Mouse (Mus musculus) layer of hippocampus, adult 9-10 months (tissue): ENCODE measurements around the gene Zfhx3.
A peak's percentile ranks its signal among the peaks of the same experiment; 100 is the strongest.

Experiments used
- DNase-seq: peaks from one replicate; pipeline ENCODE4 v3.0.0; 2022; ENCODE audit warnings: low spot score

The Zfhx3 gene

GRCm38 (mm10) chr8:108098598-108098997 is 156.2 kb downstream of the Zfhx3 start:
- no peak for DNase-seq

DNA sequence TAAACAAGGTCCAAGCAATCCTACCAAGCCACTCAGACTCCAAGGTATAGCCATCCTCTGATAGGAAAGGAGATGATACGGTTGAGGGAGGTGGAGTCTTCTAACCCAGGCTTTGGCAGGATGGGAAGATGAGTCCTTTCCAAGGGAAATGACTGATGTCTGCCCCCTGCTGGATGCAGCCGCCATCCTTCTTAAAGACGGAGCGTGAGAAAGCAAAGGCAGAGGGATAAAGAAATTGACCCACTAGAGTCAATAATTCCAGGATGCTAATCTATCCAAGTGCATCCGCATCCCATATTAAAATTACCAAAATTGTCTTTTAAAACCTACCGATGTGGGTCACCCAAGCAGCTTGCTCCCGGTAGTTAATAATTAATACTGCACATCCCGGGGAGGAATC is 158.7 kb downstream of the Zfhx3 start:
- DNase-seq = peak; percentile 38

DNA sequence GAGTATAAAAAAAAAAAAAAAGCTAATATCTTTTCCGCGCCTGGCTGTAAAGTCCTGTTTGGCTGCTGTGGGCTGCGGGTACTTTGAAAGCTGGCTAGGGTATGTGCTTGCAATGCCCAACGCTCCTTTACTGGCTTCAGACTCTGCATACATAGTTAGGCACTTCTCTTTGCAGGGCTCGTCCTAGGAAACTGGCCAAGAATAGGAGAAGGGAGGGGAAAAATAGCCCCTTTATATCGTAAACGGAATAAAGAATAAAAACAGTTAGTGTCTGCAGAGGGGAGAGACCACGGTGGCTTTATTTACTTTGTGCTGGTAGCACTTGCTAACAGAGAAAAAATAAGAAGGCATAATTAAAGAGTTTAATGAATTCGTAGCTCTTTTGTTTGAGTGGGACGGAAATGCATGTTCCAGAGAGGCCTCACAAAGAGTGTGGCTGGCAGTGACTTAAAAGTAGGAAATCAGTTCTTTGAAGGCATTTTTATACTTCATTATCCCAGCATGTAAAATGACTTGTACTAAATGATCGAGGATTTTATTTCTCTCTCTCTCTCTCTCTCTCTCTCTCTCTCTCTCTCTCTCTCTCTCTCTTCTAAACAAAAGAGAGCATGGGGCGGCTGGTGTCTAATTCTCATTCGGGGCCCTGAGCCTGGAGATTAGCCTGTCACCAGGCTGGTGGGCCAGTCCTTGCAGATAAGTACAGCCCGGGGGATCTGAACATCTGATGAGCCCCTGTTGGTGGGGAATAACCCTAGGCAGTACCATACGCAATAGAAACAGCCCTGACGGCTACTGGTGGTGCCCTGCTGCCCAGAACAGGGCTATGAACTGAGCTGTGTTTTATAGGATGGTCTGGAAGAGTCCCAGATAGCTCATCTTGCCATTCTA is 159.8 kb downstream of the Zfhx3 start:
- DNase-seq = no peak

DNA sequence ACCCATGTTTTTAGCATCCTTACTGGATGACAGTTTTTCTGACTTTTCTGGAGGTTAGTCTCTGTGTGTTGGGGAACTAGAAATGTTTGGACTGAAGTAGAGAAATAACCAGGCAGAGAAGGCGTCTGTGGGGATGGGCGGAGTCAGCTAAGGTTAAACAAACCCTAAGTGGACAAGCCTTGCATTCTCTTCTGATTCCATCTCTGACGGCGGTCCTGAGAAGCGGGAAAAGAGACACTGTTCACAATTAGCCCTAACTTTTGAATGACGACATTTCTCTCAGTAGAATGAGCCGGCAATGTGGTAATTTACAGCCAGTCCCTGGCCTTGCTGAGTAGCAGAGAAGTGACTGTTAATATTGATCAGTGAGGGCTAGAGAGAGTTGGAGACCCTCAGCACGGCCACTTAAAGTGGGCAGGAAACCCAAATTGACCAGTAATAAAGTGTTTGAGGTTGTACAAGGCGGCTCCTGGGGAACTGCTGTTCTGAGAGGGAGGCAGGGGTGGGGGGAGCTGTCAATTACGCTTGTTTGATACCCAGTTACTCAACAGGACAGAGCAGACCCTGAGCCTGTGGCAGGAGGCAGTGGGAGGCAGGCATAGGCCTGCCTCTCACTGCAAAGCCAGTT is 162.1 kb downstream of the Zfhx3 start:
- no peak for DNase-seq

DNA sequence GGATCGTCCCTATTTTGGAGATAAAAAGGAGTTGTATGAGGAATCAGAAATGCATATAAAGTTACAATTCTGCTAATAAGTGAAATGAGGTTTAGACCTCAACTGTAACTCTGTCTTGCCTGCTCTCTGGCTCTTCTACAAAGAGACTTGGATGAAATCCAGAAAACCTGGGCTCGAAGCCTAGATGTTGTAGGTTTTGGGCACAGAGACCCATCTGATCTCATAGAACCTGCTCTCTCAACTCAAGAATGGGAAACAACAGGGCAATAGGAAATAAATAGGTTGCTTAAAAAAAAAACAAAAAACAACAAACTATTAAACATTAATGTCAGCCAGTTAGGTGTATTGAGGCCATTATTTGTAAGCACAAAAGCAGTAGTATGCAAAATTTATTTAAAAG is 182.6 kb downstream of the Zfhx3 start:
- peak; percentile 32 for DNase-seq

- no peak for DNase-seq
These were observed 183.0 kb downstream of the Zfhx3 start for GRCm38 (mm10) chr8:108125491-108125890.

GRCm38 (mm10) chr8:108146536-108146935 is 204.1 kb downstream of the Zfhx3 start:
- DNase-seq = no peak

GRCm38 (mm10) chr8:108148599-108149249 is 206.3 kb downstream of the Zfhx3 start:
- no peak for DNase-seq

- no peak for DNase-seq
These were observed 228.4 kb downstream of the Zfhx3 start for GRCm38 (mm10) chr8:108170804-108171203.

DNA sequence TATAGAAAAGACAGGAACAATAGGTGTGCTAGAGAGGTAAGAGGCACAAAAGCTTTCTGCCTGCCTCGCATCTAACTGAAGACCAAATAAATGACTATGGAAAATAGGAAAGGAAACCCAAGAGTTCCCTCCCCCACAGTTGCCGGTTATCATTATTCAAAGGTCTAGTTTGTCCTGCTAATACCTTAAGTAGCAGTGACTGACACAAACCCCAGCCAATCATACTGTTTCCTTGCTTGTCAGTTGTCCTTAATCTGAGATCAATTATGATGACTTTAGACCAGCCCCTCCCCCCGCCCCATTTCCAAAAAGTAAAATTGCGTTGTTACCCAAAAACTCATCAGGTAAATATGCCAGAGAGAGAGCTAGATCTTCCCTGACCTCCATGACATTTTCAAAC is 240.9 kb downstream of the Zfhx3 start:
- DNase-seq = no peak

DNA sequence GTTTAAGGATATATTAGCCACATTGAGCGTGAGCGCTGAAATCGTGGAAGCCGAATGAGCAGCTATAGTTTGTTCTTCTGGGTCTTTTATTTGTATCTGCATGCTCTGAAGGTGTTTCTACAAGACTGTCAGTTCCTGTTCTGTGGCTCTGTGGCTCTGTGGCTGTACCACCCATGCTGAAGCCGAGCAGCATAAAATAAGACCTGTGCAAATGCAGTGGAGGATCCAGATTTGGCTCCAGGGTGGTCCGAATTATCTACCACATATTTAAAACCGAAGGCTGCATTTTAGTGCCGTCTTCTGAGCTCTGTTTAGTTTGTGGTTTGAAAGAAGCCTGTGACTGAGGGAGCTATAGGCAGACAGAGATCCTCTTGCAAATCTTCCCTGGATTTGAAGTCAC is 241.5 kb downstream of the Zfhx3 start:
- no peak for DNase-seq

DNA sequence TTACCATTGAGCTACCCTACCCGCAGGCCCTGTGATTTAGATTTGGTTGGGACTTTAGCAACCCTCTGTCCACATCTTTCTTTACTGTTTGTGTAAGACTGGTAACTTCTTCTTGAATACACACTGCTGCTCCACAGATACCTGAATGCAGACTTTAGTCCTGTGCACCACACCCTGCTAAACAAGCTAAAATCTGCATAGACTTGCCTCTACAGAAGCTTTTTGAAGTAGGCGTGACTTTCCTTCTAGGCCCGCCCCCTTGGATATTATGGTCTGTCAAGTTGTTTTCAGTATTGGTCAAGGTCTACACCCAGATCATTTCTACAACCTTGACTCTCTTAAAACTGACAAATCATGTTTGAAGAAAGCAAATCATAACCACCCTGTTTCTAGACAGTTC is 243.8 kb downstream of the Zfhx3 start:
- no peak for DNase-seq

DNA sequence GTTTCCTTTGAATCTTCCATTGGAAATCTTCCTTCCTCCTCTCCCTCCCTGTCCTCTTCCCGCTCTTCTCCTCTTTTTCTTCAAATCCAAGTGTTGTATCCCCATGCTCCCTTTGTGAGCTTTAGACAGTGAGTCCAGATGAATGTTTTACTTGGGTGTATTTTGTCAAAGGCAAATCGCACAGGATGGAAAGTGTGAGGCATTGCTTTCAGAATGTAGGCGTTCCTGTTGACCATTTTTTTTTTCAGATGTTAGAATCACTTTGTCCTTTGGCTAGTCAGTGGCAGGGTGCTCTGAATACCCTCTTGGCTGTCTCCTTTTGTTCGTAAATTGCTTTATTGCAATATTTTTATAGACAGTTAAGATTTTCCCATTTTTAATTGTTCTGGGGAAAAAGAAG is 245.6 kb downstream of the Zfhx3 start:
- no peak for DNase-seq

GRCm38 (mm10) chr8:108194571-108194970 is 252.1 kb downstream of the Zfhx3 start:
- no peak for DNase-seq

GRCm38 (mm10) chr8:108215026-108215425 is 272.6 kb downstream of the Zfhx3 start:
- DNase-seq = no peak

- DNase-seq = no peak
These were observed 275.9 kb downstream of the Zfhx3 start for GRCm38 (mm10) chr8:108218171-108218840.

DNA sequence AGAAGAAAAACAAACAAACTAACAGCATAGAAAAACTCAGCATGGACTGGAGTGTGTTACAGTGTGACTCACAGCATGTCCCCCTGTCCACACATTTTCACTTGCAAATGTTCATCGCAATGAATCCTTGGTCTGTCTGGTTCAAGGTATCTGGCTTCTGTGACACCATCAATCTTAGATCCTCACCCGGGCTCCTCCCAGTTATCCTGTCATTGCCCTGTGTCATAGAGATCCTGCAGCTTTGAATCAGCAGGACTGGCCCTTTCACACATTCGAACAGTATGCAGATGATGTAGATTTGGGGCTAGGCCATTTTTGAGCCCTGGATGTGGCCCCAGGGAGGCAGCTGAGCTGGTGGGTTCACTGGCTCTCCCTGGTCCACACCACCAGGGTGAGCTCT is 278.1 kb downstream of the Zfhx3 start:
- DNase-seq = no peak

DNA sequence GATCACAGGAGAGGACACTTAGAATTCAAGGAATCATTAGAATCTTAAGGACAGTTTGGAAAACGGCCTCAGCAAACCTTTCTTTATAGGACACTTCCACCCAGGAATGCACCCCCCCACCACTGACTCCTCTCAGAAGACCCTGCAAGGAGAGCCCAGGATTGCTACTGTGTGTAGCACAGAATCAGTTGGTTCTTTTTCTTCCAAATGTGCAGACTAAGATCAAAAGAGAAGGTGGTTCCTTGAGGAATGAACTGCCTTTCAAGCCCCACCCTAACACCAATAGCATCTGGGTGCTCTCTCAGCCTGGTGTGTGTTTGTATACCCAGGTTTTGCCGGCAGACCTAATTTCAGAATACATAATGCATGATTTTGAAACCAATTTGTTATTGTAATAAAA is 279.6 kb downstream of the Zfhx3 start:
- no peak for DNase-seq

- DNase-seq = no peak
These were observed 289.9 kb downstream of the Zfhx3 start for GRCm38 (mm10) chr8:108232326-108232725.

GRCm38 (mm10) chr8:108234481-108234880 is 292.0 kb downstream of the Zfhx3 start:
- no peak for DNase-seq

- no peak for DNase-seq
These were observed 294.3 kb downstream of the Zfhx3 start for GRCm38 (mm10) chr8:108236715-108237114.

DNA sequence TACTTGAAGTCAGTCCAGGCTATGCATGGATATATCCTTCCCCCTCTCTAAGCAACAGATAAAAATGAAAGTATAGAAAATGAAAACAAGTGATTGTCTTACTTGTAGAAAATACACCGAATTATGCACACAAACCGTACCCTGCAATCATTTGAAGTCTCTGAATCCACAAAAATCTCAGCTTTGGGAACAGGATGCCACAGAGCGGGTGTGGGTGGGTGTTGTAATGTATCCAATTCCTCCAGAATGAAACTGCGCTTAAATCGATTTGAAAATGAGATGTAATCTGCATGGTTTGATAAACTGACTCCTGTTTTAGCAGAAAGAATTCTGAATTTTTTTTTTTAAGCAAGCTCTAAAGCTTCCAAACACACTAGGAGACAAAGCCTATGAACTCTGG is 297.1 kb downstream of the Zfhx3 start:
- DNase-seq = peak; percentile 16
